Mouse (Mus musculus) midbrain, embryonic 10.5 days (tissue): Measurements from ENCODE around the gene Cep135. TPM values are rescaled to one million over a fixed set of nuclear protein-coding genes. Genes with fewer than 3 reads are reported as not detected.

ENCODE experiments used
- DNase-seq: peaks from one replicate; pipeline ENCODE4 v3.0.0-alpha.2; 2017; ENCODE audit warnings: low spot score
- H3K27ac ChIP-seq: fragments of 300-500 bp; sonication (generic); replicated peaks from 2 replicates; pipeline ENCODE4 v1.5.1; 2016; ENCODE audit warnings: mild to moderate bottlenecking
- H3K27me3 ChIP-seq: fragments of 300-500 bp; sonication (generic); 2 replicates; pipeline ENCODE4 v1.6.1; 2016; ENCODE audit warnings: low read depth, mild to moderate bottlenecking; ENCODE audit not compliant: poor library complexity, severe bottlenecking
- H3K36me3 ChIP-seq: fragments of 300-500 bp; sonication (generic); 2 replicates; pipeline ENCODE4 v1.6.1; 2016; ENCODE audit warnings: mild to moderate bottlenecking, moderate library complexity
- H3K4me1 ChIP-seq: fragments of 300-500 bp; sonication (generic); 2 replicates; pipeline ENCODE4 v1.6.1; 2016
- H3K4me3 ChIP-seq: fragments of 300-500 bp; sonication (generic); 2 replicates; pipeline ENCODE4 v1.5.1; 2016; ENCODE audit warnings: mild to moderate bottlenecking, moderate library complexity
- H3K9me3 ChIP-seq: fragments of 300-500 bp; sonication (generic); replicated peaks from 2 replicates; pipeline ENCODE4 v1.6.1; 2016; ENCODE audit warnings: mild to moderate bottlenecking
- WGBS: fragments of 180-500 bp; shearing (Covaris S2); methylation state at CpG from one replicate; pipeline ENCODE4 v1.1.7; 2016; 5-methylcytosine and 5-hydroxymethylcytosine counted together
- polyA plus RNA-seq: library from polyadenylated mRNA; unstranded; fragments of >200 nt; fragmentation: Nextera tagmentation; extraction: Ambion mirVana; gene quantifications from 2 replicates; pipeline ENCODE4 v1.2.1, GENCODE M21; 2016

Gene Cep135
- polyA plus RNA-seq, 1 experiment from 2014 or later, result 9.9 TPM

- H3K4me3 ChIP-seq, result no peak overlapping the region
- WGBS, result 93% methylated on average over 6 of the region's 6 CpGs
Measured at GRCm38 (mm10) chr5:76612867-76613499, 24.5 kb downstream of the Cep135 start.

GRCm38 (mm10) chr5:76615276-76615675 lies 26.8 kb downstream of the Cep135 start:
- Histone ChIP-seq H3K4me3 (no peak overlapping the region), H3K27ac (no peak overlapping the region), H3K4me1 (no peaks in the 10 kb centered on the region), H3K27me3 (no peaks in the 10 kb centered on the region), H3K9me3 (no peaks in the 10 kb centered on the region), H3K36me3 (peaks cover 95% of the 10 kb centered on the region)
- 95% methylated on average over 8 of the region's 8 CpGs for WGBS
- DNase-seq, result no peak

More at GRCm38 (mm10) chr5:76612867-76613499, 24.5 kb downstream of the Cep135 start:
- Histone ChIP-seq H3K36me3 (peaks cover 95% of the 10 kb centered on the region), H3K9me3 (no peaks in the 10 kb centered on the region), H3K27ac (no peak overlapping the region), H3K27me3 (no peaks in the 10 kb centered on the region), H3K4me1 (no peaks in the 10 kb centered on the region)
- no peak for DNase-seq

GRCm38 (mm10) chr5:76616196-76616747 lies 27.8 kb downstream of the Cep135 start:
- WGBS, result 87% methylated on average over 2 of the region's 2 CpGs
- Histone ChIP-seq H3K4me3 (no peak overlapping the region), H3K4me1 (no peaks in the 10 kb centered on the region), H3K27ac (no peak overlapping the region), H3K36me3 (peaks cover 95% of the 10 kb centered on the region), H3K27me3 (no peaks in the 10 kb centered on the region), H3K9me3 (no peaks in the 10 kb centered on the region)
- DNase-seq, result no peak

GRCm38 (mm10) chr5:76618750-76619149 lies 30.3 kb downstream of the Cep135 start:
- peaks cover 95% of the 10 kb centered on the region for H3K36me3 ChIP-seq
- 91% methylated on average over 7 of the region's 7 CpGs for WGBS
- H3K4me1 ChIP-seq, result no peaks in the 10 kb centered on the region
- no peak for DNase-seq
- no peak overlapping the region for H3K4me3 ChIP-seq
- H3K27ac ChIP-seq, result no peak overlapping the region
- H3K27me3 ChIP-seq, result no peaks in the 10 kb centered on the region
- no peaks in the 10 kb centered on the region for H3K9me3 ChIP-seq

GRCm38 (mm10) chr5:76623759-76624158 lies 35.3 kb downstream of the Cep135 start:
- Histone ChIP-seq H3K27me3 (no peaks in the 10 kb centered on the region), H3K9me3 (no peaks in the 10 kb centered on the region), H3K4me3 (no peak overlapping the region), H3K4me1 (no peaks in the 10 kb centered on the region), H3K27ac (no peak overlapping the region), H3K36me3 (peaks cover 90% of the 10 kb centered on the region)
- 95% methylated on average over 9 of the region's 9 CpGs for WGBS
- no peak for DNase-seq

GRCm38 (mm10) chr5:76627770-76628169 lies 39.3 kb downstream of the Cep135 start:
- peaks cover 87% of the 10 kb centered on the region for H3K36me3 ChIP-seq
- H3K27me3 ChIP-seq, result no peaks in the 10 kb centered on the region
- 89% methylated on average over 1 of the region's 1 CpGs for WGBS

GRCm38 (mm10) chr5:76634012-76634411 lies 45.5 kb downstream of the Cep135 start:
- no peaks in the 10 kb centered on the region for H3K4me1 ChIP-seq
- peaks cover 92% of the 10 kb centered on the region for H3K36me3 ChIP-seq
- no peak overlapping the region for H3K27ac ChIP-seq
- no peak overlapping the region for H3K4me3 ChIP-seq
- H3K9me3 ChIP-seq, result no peaks in the 10 kb centered on the region
- 83% methylated on average over 10 of the region's 10 CpGs for WGBS
- H3K27me3 ChIP-seq, result no peaks in the 10 kb centered on the region
- DNase-seq, result no peak

More at GRCm38 (mm10) chr5:76627770-76628169, 39.3 kb downstream of the Cep135 start:
- Histone ChIP-seq H3K9me3 (no peaks in the 10 kb centered on the region), H3K4me1 (no peaks in the 10 kb centered on the region), H3K4me3 (no peak overlapping the region), H3K27ac (no peak overlapping the region)
- DNase-seq, result no peak

- H3K27ac ChIP-seq, result no peak overlapping the region
- 96% methylated on average over 2 of the region's 2 CpGs for WGBS
- H3K36me3 ChIP-seq, result peaks cover 96% of the 10 kb centered on the region
- H3K9me3 ChIP-seq, result no peaks in the 10 kb centered on the region
- no peaks in the 10 kb centered on the region for H3K4me1 ChIP-seq
- no peaks in the 10 kb centered on the region for H3K27me3 ChIP-seq
- H3K4me3 ChIP-seq, result no peak overlapping the region
- DNase-seq, result no peak
Measured at GRCm38 (mm10) chr5:76635592-76635991, 47.1 kb downstream of the Cep135 start.

- WGBS, result 96% methylated on average over 4 of the region's 4 CpGs
- H3K36me3 ChIP-seq, result peaks cover 88% of the 10 kb centered on the region
- H3K4me3 ChIP-seq, result no peak overlapping the region
- H3K4me1 ChIP-seq, result no peaks in the 10 kb centered on the region
- no peak for DNase-seq
- no peaks in the 10 kb centered on the region for H3K27me3 ChIP-seq
- no peaks in the 10 kb centered on the region for H3K9me3 ChIP-seq
- H3K27ac ChIP-seq, result no peak overlapping the region
Measured at GRCm38 (mm10) chr5:76642076-76642475, 53.6 kb downstream of the Cep135 start.

GRCm38 (mm10) chr5:76644234-76644633 lies 55.7 kb downstream of the Cep135 start:
- Histone ChIP-seq H3K9me3 (no peaks in the 10 kb centered on the region), H3K27ac (no peak overlapping the region), H3K36me3 (peaks cover 77% of the 10 kb centered on the region), H3K4me3 (no peak overlapping the region), H3K4me1 (no peaks in the 10 kb centered on the region), H3K27me3 (no peaks in the 10 kb centered on the region)
- DNase-seq, result no peak
- 94% methylated on average over 7 of the region's 7 CpGs for WGBS

GRCm38 (mm10) chr5:76645091-76645868 lies 56.8 kb downstream of the Cep135 start:
- DNase-seq, result no peak
- Histone ChIP-seq H3K36me3 (peaks cover 67% of the 10 kb centered on the region), H3K9me3 (no peaks in the 10 kb centered on the region), H3K4me1 (peaks cover 3% of the 10 kb centered on the region), H3K27ac (no peak overlapping the region), H3K4me3 (no peak overlapping the region), H3K27me3 (no peaks in the 10 kb centered on the region)
- 94% methylated on average over 10 of the region's 10 CpGs for WGBS

GRCm38 (mm10) chr5:76649897-76650296 lies 61.4 kb downstream of the Cep135 start:
- Histone ChIP-seq H3K4me1 (peaks cover 18% of the 10 kb centered on the region), H3K36me3 (peaks cover 21% of the 10 kb centered on the region), H3K9me3 (no peaks in the 10 kb centered on the region), H3K4me3 (no peak overlapping the region), H3K27me3 (peaks cover 12% of the 10 kb centered on the region), H3K27ac (no peak overlapping the region)
- no peak for DNase-seq
- 77% methylated on average over 4 of the region's 4 CpGs for WGBS

GRCm38 (mm10) chr5:76651151-76651725 lies 62.7 kb downstream of the Cep135 start:
- H3K27ac ChIP-seq, result no peak overlapping the region
- no peaks in the 10 kb centered on the region for H3K9me3 ChIP-seq
- DNase-seq, result no peak
- WGBS, result 63% methylated on average over 5 of the region's 5 CpGs
- peaks cover 18% of the 10 kb centered on the region for H3K4me1 ChIP-seq
- peaks cover 11% of the 10 kb centered on the region for H3K36me3 ChIP-seq
- H3K4me3 ChIP-seq, result no peak overlapping the region
- H3K27me3 ChIP-seq, result peaks cover 20% of the 10 kb centered on the region
